Mouse (Mus musculus) cortical plate, adult 2 months (tissue): ENCODE measurements at regions not wholly inside any gene's neighbourhood (a gene's known extent, or its start where the extent isn't known, plus 50 kb on each side); places are given as distances from the start of the nearest gene placed in this dataset.

Source experiments
- CTCF ChIP-seq: fragments of 200-500 bp; IDR thresholded peaks from 2 replicates; pipeline ENCODE4 v1.5.1; 2011; ENCODE audit warnings: mild to moderate bottlenecking, control low read depth, low read length; ENCODE audit not compliant: insufficient read depth; ENCODE audit errors: extremely low read depth
- POLR2A ChIP-seq: fragments of 200-500 bp; IDR thresholded peaks from 2 replicates; pipeline ENCODE4 v1.6.1; 2011; ENCODE audit warnings: mild to moderate bottlenecking, low read length, control low read depth; ENCODE audit not compliant: insufficient read depth; ENCODE audit errors: extremely low read depth

- no peak for TF ChIP-seq CTCF
- no peak for TF ChIP-seq POLR2A
These were observed 201.3 kb downstream of the Il15 start for GRCm38 (mm10) chr8:82201746-82202145.
